Mouse (Mus musculus): ENCODE results near the gene Eefsec. TPM values are rescaled to one million over a fixed set of nuclear protein-coding genes. Genes with fewer than 3 reads are reported as not detected.

The Eefsec gene
- polyA plus RNA-seq, 1 experiment from 2014 or later, result 37.3 TPM

DNA sequence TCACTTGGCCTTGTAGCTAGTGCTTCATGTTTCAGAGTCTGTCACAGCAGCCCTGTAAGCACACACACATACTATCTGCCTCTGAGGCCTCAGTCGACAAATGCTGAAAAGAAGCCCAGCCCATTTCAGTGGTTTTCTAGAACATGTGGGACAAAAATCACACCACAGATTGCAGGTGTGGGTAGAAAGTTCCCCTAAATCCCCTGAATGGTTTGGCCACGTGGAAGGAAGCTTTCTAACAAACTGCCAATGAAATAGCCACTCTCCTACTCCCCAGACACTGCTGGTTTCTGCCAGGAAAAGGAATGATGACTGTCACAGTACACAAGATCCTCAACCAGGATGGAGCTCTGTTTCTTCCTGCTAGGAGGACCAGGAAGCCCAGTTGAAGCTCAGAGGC lies 33.7 kb downstream of the Eefsec start:
- no peak overlapping the region for H3K4me2 ChIP-seq
- no peaks in the 10 kb centered on the region for H3K27me3 ChIP-seq
- H3K4me3 ChIP-seq (replicated peaks), result no peak overlapping the region
- 54% methylated on average over 2 of the region's 2 CpGs for WGBS
- ATAC-seq (ENCODE audit: insufficient number of reproducible peaks, insufficient read depth, low FRiP score, low TSS enrichment, low read depth), result no peak
- H3K27ac ChIP-seq, result no peak overlapping the region
- H3K9me3 ChIP-seq, result no peaks in the 10 kb centered on the region
- no peaks in the 10 kb centered on the region for H3K36me3 ChIP-seq
- H3K4me1 ChIP-seq (replicated peaks), result peaks cover 45% of the 10 kb centered on the region
- no peak overlapping the region for H3K9ac ChIP-seq (replicated peaks)

DNA sequence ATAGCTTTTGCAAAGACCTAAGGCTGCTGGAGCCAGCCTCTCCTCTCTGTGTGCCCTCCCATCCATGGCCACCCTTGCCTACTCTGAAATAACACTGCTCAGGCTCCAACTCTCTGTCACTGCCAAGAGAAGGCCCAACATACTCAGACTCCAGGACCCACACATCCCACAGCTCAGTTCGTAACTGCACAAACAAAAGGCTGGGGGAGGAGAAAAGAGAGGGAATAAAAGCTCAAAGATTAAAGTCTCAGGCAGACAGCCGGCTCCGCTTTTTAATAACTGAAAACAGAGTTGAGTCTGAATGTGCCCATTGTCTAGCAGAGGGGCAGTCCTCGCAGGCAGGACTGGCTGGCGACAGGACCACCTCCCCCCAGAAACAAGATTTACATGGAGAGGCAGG lies 36.8 kb downstream of the Eefsec start:
- Histone ChIP-seq H3K4me3 (replicated peaks) (no peak overlapping the region), H3K9ac (replicated peaks) (no peak overlapping the region), H3K9me3 (no peaks in the 10 kb centered on the region), H3K27me3 (no peaks in the 10 kb centered on the region), H3K27ac (peak overlapping the region; percentile 77), H3K36me3 (no peaks in the 10 kb centered on the region), H3K4me1 (replicated peaks) (peaks cover 26% of the 10 kb centered on the region), H3K4me2 (no peak overlapping the region)
- WGBS, result 51% methylated on average over 5 of the region's 5 CpGs
- ATAC-seq (ENCODE audit: insufficient number of reproducible peaks, insufficient read depth, low FRiP score, low TSS enrichment, low read depth), result no peak

DNA sequence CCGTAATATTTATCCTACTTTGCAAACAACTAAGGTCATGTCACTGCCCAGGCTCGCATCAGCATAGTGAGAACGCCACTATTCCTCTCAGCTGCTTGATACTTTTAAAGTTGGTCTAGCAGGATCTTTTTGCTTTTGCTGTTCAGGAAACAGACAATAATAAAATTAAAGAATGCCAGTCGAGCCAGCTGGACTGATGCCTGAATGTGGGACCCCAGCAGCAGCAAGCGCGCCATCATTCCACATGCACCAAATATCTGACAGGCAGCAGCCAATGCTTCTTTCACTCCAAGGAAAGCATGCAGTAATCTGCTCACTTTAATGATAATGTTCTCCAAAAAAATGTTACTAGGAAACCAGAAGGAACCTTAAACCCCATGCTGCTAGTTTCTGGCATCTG lies 45.9 kb downstream of the Eefsec start:
- Histone ChIP-seq H3K4me3 (replicated peaks) (no peak overlapping the region), H3K27ac (no peak overlapping the region), H3K4me1 (replicated peaks) (peaks cover 14% of the 10 kb centered on the region), H3K4me2 (no peak overlapping the region), H3K9me3 (no peaks in the 10 kb centered on the region), H3K27me3 (no peaks in the 10 kb centered on the region), H3K9ac (replicated peaks) (no peak overlapping the region), H3K36me3 (no peaks in the 10 kb centered on the region)
- 82% methylated on average over 6 of the region's 6 CpGs for WGBS
- ATAC-seq (ENCODE audit: insufficient number of reproducible peaks, insufficient read depth, low FRiP score, low TSS enrichment, low read depth), result no peak

DNA sequence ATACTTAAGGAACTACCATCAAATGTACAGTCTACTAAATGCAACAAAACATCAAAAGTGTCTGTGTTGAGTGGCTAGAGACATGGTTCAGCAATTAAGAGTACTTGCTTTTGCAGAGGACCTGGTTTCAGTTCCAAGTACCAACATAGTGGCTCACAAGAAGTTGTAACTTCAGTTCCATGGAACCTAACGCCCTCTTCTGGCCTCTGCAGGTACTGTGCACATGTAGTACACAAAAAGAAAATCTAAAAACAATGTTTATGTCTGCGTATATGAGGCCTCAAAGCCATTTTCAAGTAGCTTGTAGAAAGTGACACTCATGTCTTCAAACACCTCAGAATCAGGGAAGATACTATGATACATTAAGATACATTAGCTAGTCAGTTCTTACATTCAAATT lies 48.4 kb downstream of the Eefsec start:
- Histone ChIP-seq H3K9me3 (no peaks in the 10 kb centered on the region), H3K36me3 (no peaks in the 10 kb centered on the region), H3K27ac (no peak overlapping the region), H3K4me2 (no peak overlapping the region), H3K27me3 (no peaks in the 10 kb centered on the region), H3K4me1 (replicated peaks) (peaks cover 10% of the 10 kb centered on the region; the same call in 1 of the 2 replicates), H3K9ac (replicated peaks) (no peak overlapping the region), H3K4me3 (replicated peaks) (no peak overlapping the region)
- ATAC-seq (ENCODE audit: insufficient number of reproducible peaks, insufficient read depth, low FRiP score, low TSS enrichment, low read depth), result no peak
- 69% methylated on average over 2 of the region's 2 CpGs for WGBS

DNA sequence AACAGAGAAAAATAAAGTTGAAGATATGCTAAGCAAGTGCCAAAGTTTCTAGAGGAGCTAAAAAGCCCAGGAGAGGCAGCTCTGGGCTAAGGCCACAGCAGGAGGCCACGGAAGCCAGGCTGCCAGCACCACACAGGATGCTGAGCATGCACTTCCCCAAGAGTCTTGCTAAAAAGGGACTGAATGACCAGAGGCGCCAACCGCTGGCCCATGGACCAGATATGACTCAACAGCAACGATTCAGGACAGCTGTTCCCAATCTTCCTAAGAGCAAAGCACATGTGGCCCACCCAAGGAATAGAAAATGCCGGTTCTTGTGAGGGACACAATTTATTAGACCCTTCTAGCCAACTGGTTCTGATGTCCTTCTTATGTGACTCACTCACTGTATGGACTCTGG lies 57.4 kb downstream of the Eefsec start:
- Histone ChIP-seq H3K4me1 (replicated peaks) (peaks cover 46% of the 10 kb centered on the region), H3K9ac (replicated peaks) (no peak overlapping the region), H3K4me2 (no peak overlapping the region), H3K4me3 (replicated peaks) (no peak overlapping the region), H3K27ac (no peak overlapping the region), H3K27me3 (no peaks in the 10 kb centered on the region), H3K9me3 (no peaks in the 10 kb centered on the region), H3K36me3 (no peaks in the 10 kb centered on the region)
- ATAC-seq (ENCODE audit: insufficient number of reproducible peaks, insufficient read depth, low FRiP score, low TSS enrichment, low read depth), result no peak
- 26% methylated on average over 5 of the region's 5 CpGs for WGBS

DNA sequence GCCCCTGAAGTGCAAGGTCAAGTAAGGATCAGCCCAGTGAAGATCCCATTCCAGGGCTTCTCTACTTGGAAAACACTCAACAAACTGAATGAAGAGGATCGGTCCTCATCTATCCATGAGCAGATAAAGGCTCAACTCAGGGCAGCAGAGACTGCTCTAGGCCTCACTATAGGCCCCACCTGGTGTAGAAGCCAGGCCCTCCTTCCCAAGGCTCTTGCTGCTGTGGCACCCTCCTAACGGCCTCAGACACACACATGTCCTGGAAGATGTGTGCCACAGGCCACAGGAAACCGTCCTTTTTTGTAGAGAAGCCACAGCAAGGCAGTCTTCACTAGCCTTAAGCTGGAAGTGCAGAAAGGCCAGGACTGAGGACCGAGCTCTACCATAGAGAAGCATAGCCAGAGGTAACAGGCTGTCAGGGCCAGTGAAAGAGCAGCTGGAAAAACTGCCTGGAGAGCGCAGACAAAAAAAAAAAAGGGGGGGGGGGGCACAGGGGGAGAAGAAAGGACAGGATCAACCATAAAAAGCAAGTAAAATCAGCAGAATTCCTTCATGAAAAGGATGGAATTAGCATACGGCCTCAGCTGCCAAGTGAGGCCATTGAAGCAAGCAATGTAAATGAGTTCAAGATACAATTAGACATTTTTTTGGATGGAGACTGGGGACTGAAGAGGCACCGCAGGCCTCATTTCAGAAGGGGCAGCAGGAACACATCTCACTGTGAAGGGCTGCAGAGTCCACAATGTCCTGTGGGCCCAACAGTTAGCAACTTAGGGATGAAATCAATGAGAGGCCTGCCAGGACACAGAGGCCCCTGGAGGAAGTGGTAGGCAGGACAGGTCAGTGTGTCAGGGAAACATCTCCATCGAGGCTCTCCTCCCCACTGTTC lies 58.3 kb downstream of the Eefsec start:
- Histone ChIP-seq H3K27me3 (no peaks in the 10 kb centered on the region), H3K4me2 (no peak overlapping the region), H3K9me3 (no peaks in the 10 kb centered on the region), H3K4me1 (replicated peaks) (peaks cover 50% of the 10 kb centered on the region), H3K4me3 (replicated peaks) (no peak overlapping the region), H3K27ac (no peak overlapping the region), H3K9ac (replicated peaks) (0 out of 2 replicates have a peak overlapping the region, but pooled peaks have one; percentile 8), H3K36me3 (no peaks in the 10 kb centered on the region)
- no peak for ATAC-seq (ENCODE audit: insufficient number of reproducible peaks, insufficient read depth, low FRiP score, low TSS enrichment, low read depth)
- 75% methylated on average over 8 of the region's 8 CpGs for WGBS

DNA sequence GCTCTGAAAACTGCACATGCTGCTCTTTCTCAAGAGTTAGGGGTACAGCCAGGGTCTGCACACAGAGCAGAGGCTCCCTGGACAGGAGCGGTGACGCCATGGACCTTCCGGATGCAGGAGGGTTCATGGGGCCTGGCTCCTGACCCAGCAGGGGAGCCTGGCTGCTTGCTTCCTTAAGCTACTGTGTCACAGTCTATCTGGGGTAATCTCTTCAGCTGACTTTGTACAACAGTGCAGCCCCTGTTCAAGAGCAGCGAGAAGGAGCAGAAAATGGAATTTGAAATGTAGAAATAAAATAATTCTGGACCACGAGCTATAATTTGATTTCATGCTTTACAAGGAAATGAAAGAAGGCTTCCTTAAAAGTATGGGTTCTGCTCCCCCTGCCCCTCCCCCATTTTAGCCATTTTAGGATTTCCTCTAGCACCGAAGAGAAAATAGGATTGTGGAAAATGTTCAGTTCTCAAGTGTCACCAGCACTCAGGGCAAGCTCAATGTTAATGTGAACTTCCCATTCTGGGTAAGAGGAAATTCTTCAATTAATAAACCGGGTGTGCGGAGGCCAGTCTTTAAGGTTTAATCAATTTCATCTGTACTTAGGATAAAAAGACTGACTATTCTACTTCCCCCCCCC lies 61.8 kb downstream of the Eefsec start:
- Histone ChIP-seq H3K36me3 (no peaks in the 10 kb centered on the region), H3K4me2 (peak overlapping the region; percentile 24; the same call in 1 of the 2 replicates), H3K4me1 (replicated peaks) (peaks cover 50% of the 10 kb centered on the region), H3K9me3 (no peaks in the 10 kb centered on the region), H3K27ac (peak overlapping the region; percentile 85), H3K9ac (replicated peaks) (no peak overlapping the region), H3K4me3 (replicated peaks) (no peak overlapping the region), H3K27me3 (no peaks in the 10 kb centered on the region)
- no peak; the same call in 1 of the 2 replicates for ATAC-seq (ENCODE audit: insufficient number of reproducible peaks, insufficient read depth, low FRiP score, low TSS enrichment, low read depth)
- 35% methylated on average over 8 of the region's 8 CpGs for WGBS

DNA sequence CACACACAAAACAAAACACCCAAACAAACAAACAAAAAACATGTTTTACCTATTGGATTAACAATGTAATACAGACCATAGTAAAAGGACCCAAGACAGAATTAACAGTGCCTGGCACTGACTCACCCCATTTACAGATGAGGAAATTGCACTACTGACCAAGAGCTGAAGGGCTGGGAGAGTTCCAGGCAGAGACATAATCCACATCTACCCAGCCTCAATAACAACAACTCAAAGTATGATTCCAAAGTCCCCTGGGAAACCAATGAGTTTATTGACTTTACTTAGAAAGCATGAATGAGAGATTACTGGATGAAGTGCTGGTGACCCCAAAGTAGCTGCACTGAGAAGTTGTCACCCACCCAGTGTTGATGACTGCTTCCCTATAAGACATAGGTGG lies 62.6 kb downstream of the Eefsec start:
- Histone ChIP-seq H3K9ac (replicated peaks) (no peak overlapping the region), H3K27ac (peak overlapping the region; percentile 85; the same call in 1 of the 2 replicates), H3K4me1 (replicated peaks) (peaks cover 43% of the 10 kb centered on the region), H3K36me3 (no peaks in the 10 kb centered on the region), H3K4me3 (replicated peaks) (no peak overlapping the region), H3K27me3 (no peaks in the 10 kb centered on the region), H3K9me3 (no peaks in the 10 kb centered on the region), H3K4me2 (no peak overlapping the region)
- ATAC-seq (ENCODE audit: insufficient number of reproducible peaks, insufficient read depth, low FRiP score, low TSS enrichment, low read depth), result no peak

DNA sequence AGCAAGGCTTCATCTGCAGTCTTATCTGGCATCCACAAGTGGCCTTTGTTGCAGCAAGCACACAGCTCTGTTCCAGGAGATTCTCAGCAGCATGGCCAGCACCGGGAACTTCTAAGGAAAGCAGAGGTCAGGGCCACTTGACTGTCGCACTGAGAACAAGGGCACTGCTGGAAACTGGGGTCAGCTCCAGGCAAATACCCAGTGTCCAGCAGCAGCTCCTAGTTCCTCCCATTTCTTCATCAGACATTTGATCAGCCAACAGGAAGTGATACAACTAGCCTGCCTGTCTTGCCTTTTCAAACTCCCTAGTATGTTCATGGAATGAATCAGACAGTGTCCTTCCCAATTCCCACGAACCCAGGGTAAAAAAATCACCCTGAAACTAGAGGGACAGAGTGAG lies 66.6 kb downstream of the Eefsec start:
- no peak overlapping the region for H3K4me3 ChIP-seq (replicated peaks)
- no peak overlapping the region for H3K9ac ChIP-seq (replicated peaks)
- H3K36me3 ChIP-seq, result no peaks in the 10 kb centered on the region
- H3K27ac ChIP-seq, result no peak overlapping the region
- peaks cover 15% of the 10 kb centered on the region for H3K4me1 ChIP-seq (replicated peaks)
- 71% methylated on average over 3 of the region's 3 CpGs for WGBS
- no peak overlapping the region for H3K4me2 ChIP-seq
- no peak for ATAC-seq (ENCODE audit: insufficient number of reproducible peaks, insufficient read depth, low FRiP score, low TSS enrichment, low read depth)
- H3K27me3 ChIP-seq, result no peaks in the 10 kb centered on the region
- no peaks in the 10 kb centered on the region for H3K9me3 ChIP-seq

DNA sequence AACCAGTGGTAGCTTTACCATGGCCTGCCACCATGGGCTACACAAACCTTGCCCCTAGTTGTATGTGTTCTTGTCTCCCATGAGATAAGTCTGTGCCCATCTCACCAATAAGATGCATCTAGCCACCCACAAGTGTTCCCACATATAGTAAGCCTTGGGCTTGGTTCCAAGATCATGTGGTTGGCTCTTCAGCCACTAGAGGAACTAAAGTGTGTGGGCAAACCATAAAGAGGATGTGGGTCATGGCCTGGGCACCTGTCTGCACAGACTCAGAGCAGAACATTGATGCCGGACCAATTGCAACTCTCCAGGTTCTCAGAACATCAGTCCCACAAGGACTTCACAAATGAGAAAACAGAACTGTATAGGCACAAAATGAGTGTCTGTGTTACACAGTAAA lies 67.5 kb downstream of the Eefsec start:
- 95% methylated on average over 1 of the region's 1 CpGs for WGBS
- no peaks in the 10 kb centered on the region for H3K27me3 ChIP-seq
- ATAC-seq (ENCODE audit: insufficient number of reproducible peaks, insufficient read depth, low FRiP score, low TSS enrichment, low read depth), result no peak
- H3K4me1 ChIP-seq (replicated peaks), result peaks cover 6% of the 10 kb centered on the region; the same call in 1 of the 2 replicates
- no peak overlapping the region for H3K27ac ChIP-seq
- no peak overlapping the region for H3K4me2 ChIP-seq
- H3K9me3 ChIP-seq, result no peaks in the 10 kb centered on the region
- H3K36me3 ChIP-seq, result no peaks in the 10 kb centered on the region
- no peak overlapping the region for H3K9ac ChIP-seq (replicated peaks)
- no peak overlapping the region for H3K4me3 ChIP-seq (replicated peaks)

DNA sequence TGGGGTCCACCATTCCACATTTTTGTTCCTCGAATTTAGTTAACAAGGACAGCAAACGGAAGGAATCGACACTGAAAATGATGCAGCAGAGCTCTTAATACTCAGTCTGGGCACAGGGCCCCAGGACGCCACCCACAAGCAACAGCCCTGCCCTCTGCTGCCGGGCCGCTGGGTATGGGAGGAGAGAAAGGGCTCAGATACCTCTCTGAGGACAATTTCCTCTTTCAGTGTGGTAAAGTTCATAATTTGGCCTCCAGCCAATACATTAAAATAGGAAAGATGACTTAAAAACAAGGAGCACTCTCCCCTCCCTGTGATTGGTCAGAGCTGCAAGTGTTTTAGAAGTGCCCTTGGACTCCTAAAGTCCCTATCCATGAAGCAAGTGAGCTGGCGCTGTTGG lies 72.1 kb downstream of the Eefsec start:
- Histone ChIP-seq H3K27me3 (no peaks in the 10 kb centered on the region), H3K36me3 (no peaks in the 10 kb centered on the region; the same call in 1 of the 2 replicates), H3K27ac (no peak overlapping the region), H3K9ac (replicated peaks) (no peak overlapping the region), H3K4me1 (replicated peaks) (peaks cover 6% of the 10 kb centered on the region; the same call in 1 of the 2 replicates), H3K4me2 (no peak overlapping the region), H3K9me3 (no peaks in the 10 kb centered on the region), H3K4me3 (replicated peaks) (no peak overlapping the region)
- no peak for ATAC-seq (ENCODE audit: insufficient number of reproducible peaks, insufficient read depth, low FRiP score, low TSS enrichment, low read depth)
- WGBS, result 80% methylated on average over 7 of the region's 7 CpGs

Data from limb, embryonic 12.5 days (tissue).